Mouse (Mus musculus) adrenal gland, adult 18-20 months (tissue): Measurements from ENCODE around the gene Gm7358. TPM values are rescaled to one million over a fixed set of nuclear protein-coding genes. Genes with fewer than 3 reads are reported as not detected.
"Not testable (repeated sequence)": the region's sequence is repeated elsewhere in the genome, so short reads cannot be mapped to it uniquely, and the experiment has no call there.

ENCODE experiments used
- DNase-seq, 2 experiments: peaks; one replicate each; pipeline ENCODE4 v3.0.0; 2021 to 2022; ENCODE audit warnings: low spot score in 2 of 2
- long read RNA-seq, 2 experiments: library from polyadenylated mRNA; stranded (forward); transcript quantifications; one replicate each; pipeline ENCODE4 v2.0.0; 2021
- total RNA-seq, 2 experiments: library from RNA; stranded (reverse); gene quantifications; 1 replicate in 1 of 2; 2 replicates in 1 of 2; pipeline ENCODE4 v1.2.3; 2021

Gene Gm7358
- not detected for total RNA-seq
- long read RNA-seq, experiment 1: 0 reads
- long read RNA-seq, experiment 2: 0 reads

- not testable (repeated sequence) for DNase-seq
Observed at GRCm38 (mm10) chr17:14059431-14059830, at the start of gene Gm7358. Gm7358 (minus strand) TSS chr17:14059531.

- not testable (repeated sequence) for DNase-seq
Observed at GRCm38 (mm10) chr17:14103018-14103417, 43.7 kb upstream of the Gm7358 start.

GRCm38 (mm10) chr17:14101446-14101980 is 42.2 kb upstream of the Gm7358 start:
- DNase-seq: not testable (repeated sequence)

DNA sequence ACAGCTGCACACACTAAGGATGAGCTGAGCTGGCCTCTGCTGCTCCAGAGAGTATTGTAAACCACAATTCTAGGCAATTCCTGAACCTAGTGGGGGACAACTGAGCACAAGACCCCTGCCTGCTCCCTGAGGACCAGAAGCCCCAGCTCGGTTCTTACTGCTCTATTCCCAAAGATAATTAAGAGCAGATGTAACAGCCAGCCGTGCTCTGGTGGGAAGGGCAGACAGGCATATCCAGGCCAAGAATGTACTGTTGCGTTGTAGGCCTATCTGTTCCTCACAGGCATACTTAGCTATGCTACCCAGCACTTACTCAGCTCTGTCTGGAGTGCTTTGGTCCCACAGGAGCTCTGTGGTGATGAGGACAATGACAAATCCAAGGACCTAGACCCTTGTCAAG is 40.6 kb upstream of the Gm7358 start:
- DNase-seq: not testable (repeated sequence)

DNA sequence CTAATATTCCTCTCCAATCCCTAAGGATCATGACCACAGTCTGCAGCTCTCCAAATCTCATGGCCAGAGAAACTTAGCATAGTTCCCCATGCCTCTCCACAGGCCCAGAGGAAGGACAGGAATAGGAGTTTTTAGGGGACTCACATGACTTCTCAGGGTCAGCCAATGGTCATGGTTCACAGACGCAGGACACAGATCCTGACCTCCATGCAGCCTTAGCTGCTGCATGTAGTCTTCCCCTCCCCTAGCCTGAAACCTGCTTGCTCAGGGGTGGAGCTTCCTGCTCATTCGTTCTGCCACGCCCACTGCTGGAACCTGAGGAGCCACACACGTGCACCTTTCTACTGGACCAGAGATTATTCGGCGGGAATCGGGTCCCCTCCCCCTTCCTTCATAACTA is 34.8 kb upstream of the Gm7358 start:
- DNase-seq: not testable (repeated sequence)

GRCm38 (mm10) chr17:14086629-14087028 is 27.3 kb upstream of the Gm7358 start:
- DNase-seq: not testable (repeated sequence)

GRCm38 (mm10) chr17:14041880-14042279 is 17.5 kb downstream of the Gm7358 start:
- DNase-seq: not testable (repeated sequence)

DNA sequence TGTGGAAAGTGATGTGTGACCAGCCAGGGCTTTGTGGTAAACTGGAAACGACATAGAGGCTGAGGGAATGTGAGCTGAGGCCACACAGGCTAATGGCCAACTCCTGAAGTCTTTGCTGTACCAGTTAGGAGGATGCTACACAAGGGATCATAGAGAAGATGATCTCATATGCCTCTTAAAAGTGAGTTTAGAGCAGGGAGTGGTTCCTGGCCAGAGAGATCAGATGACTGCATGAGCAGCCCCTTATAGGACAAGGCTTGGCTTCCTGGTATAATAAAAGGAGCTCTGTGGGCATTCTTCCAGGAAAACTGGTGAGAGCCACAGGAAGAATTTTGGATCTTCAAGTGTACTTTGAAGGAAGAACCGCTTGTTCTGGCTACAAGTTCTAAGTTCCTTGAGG is 22.3 kb downstream of the Gm7358 start:
- DNase-seq: not testable (repeated sequence)

DNA sequence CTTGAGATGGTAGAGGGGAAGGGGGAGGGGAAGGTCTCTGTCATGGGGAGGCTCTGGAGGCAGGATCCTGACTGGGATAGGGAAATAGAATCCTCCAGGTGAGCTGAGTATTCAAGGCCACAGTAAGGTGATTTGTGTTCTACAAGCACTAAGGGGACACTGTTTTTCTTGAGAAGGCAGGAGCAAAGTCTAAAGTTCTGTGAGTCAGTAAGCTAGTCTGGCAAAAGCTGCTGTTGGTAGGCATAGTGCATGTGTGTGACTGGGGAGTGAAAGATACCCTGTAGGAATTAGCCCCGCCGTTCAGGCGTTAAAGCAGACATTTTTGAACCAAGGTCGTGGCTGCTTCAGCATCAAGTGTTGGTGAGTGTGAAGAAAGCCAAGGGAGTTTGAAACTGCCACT is 23.2 kb downstream of the Gm7358 start:
- DNase-seq: not testable (repeated sequence)

Other genes starting within 250 kb of the Gm7358 start
- gene Gm7168, start 111.2 kb downstream of the Gm7358 start, total RNA-seq: not detected
- gene Gm7356, start 55.8 kb downstream of the Gm7358 start, total RNA-seq: not detected
- gene Dact2, start 144.8 kb upstream of the Gm7358 start, total RNA-seq: 1 to 10 TPM in 1 of 2 experiments, under 1 TPM in 1; 0.46 to 2.1 TPM
- 10 to 100 TPM; 27.6 to 33.3 TPM for gene Smoc2, start 220.0 kb upstream of the Gm7358 start, total RNA-seq